Mouse (Mus musculus) forebrain, embryonic 12.5 days (tissue): ENCODE measurements around the gene Grm4. TPM values are rescaled to one million over a fixed set of nuclear protein-coding genes. Genes with fewer than 3 reads are reported as not detected.
A peak's percentile ranks its signal among the peaks of the same experiment; 100 is the strongest.

Experiments
- ATAC-seq: fragments of 200-750 bp; cut with Nextera tagmentation; 2 replicates; pipeline ENCODE4 v1.8.0; 2017; ENCODE audit warnings: moderate TSS enrichment; ENCODE audit not compliant: low FRiP score
- H3K27ac ChIP-seq: fragments of 300-500 bp; sonication (generic); 2 replicates; pipeline ENCODE4 v1.5.1; 2016; ENCODE audit warnings: mild to moderate bottlenecking
- H3K27me3 ChIP-seq: fragments of 300-500 bp; sonication (generic); 2 replicates; pipeline ENCODE4 v1.6.1; 2016; ENCODE audit warnings: mild to moderate bottlenecking
- H3K36me3 ChIP-seq: fragments of 300-500 bp; sonication (generic); replicated peaks from 2 replicates; pipeline ENCODE4 v1.6.1; 2016; ENCODE audit warnings: mild to moderate bottlenecking
- H3K4me1 ChIP-seq: fragments of 300-500 bp; sonication (generic); 2 replicates; pipeline ENCODE4 v1.6.1; 2016
- H3K4me2 ChIP-seq: fragments of 300-500 bp; sonication (generic); 2 replicates; pipeline ENCODE4 v1.6.1; 2016; ENCODE audit warnings: mild to moderate bottlenecking, moderate library complexity
- H3K4me3 ChIP-seq: fragments of 300-500 bp; sonication (generic); replicated peaks from 2 replicates; pipeline ENCODE4 v1.5.1; 2016; ENCODE audit warnings: mild to moderate bottlenecking
- H3K9ac ChIP-seq: fragments of 300-500 bp; sonication (generic); 2 replicates; pipeline ENCODE4 v1.6.1; 2016; ENCODE audit warnings: mild to moderate bottlenecking
- H3K9me3 ChIP-seq: fragments of 300-500 bp; sonication (generic); 2 replicates; pipeline ENCODE4 v1.6.1; 2016
- WGBS: fragments of 180-500 bp; shearing (Covaris S2); methylation state at CpG from one replicate; pipeline ENCODE4 v1.1.7; 2016; 5-methylcytosine and 5-hydroxymethylcytosine counted together
- polyA plus RNA-seq: library from polyadenylated mRNA; unstranded; fragments of >200 nt; fragmentation: Nextera tagmentation; extraction: Ambion mirVana; gene quantifications from 2 replicates; pipeline ENCODE4 v1.2.1, GENCODE M21; 2016

Grm4 gene
- polyA plus RNA-seq, result 2.4 TPM in 2 replicates

DNA sequence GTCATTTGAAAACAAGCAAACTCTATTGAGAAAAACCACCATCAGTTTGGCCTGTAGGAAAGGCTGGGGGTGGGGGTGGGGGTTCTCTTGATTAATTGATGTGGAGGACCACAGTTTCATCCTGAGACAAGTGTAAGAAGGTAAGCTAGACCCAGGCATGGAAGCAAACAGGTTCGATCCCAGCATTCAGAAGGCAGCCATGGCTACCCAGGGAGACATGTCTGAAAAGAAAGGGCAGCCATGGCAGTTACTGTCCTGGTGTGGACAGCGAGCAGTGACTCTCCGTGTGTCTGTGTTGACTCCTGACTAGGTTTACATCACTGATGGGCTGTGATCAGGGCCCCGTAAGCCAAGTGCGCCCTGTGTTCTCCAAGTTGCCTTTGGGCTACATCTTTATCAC, at the start of gene Grm4:
Grm4 (minus strand) TSS at position 101 of the 400 bp plus-strand sequence.
- Histone ChIP-seq H3K27me3 (peaks cover 62% of the 10 kb centered on the region), H3K4me2 (peak within 1 kb of the TSS; percentile 34), H3K36me3 (no peaks in the 10 kb centered on the region), H3K9me3 (no peaks in the 10 kb centered on the region), H3K4me3 (0 out of 2 replicates have a peak within 1 kb of the TSS, but pooled peaks have one; percentile 5), H3K27ac (no peak within 1 kb of the TSS), H3K4me1 (peaks cover 30% of the 10 kb centered on the region), H3K9ac (no peak within 1 kb of the TSS)
- no peak for ATAC-seq
- WGBS, result 85% methylated on average over 5 of the region's 5 CpGs

DNA sequence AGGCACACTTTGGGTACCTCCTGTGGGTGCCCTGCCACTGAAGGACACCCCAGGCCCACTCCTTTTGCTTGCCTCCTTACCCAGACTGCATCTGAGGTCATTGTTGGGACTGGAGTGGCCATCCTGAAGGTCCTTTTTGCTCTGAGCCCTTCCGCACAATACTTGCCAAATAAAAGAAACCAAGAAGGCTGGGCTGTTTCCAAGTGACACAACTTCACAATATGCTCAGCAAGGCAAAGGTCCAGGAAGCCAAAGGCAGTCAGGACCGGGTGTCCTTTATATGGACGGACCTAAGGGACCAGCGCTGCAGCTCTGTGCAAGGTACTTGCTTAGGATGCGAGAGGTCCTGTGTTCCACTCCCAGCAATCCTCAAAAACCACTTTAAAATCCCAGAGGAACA, 47.0 kb upstream of the Grm4 start:
- H3K4me3 ChIP-seq, result no peak overlapping the region
- H3K27ac ChIP-seq, result no peak overlapping the region
- 91% methylated on average over 5 of the region's 5 CpGs for WGBS
- ATAC-seq, result no peak
- peaks cover 5% of the 10 kb centered on the region; the same call in 1 of the 2 replicates for H3K27me3 ChIP-seq
- H3K36me3 ChIP-seq, result peaks cover 3% of the 10 kb centered on the region; the same call in 1 of the 2 replicates
- H3K9ac ChIP-seq, result no peak overlapping the region
- no peak overlapping the region for H3K4me2 ChIP-seq
- peaks cover 29% of the 10 kb centered on the region for H3K4me1 ChIP-seq
- H3K9me3 ChIP-seq, result no peaks in the 10 kb centered on the region

DNA sequence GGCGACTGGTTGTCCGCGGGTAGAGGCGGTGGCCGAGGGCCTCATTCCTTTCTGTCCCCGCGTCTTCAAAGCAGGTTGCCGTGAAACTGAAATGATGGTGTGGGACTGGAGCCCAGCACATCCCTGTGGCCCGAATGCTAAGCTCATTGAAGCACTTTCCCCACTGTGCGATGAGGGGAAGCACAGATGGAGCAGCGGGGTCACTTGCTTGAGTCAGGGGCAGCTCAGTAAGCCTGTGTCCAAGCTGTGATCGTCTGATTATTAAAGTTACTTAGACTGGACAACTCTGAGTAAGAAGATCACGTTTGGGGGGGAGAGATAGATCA, 44.7 kb upstream of the Grm4 start:
- Histone ChIP-seq H3K4me2 (peak overlapping the region; percentile 91), H3K27me3 (peaks cover 5% of the 10 kb centered on the region; the same call in 1 of the 2 replicates), H3K36me3 (peaks cover 11% of the 10 kb centered on the region), H3K9ac (peak overlapping the region; percentile 60), H3K4me3 (peak overlapping the region; percentile 58), H3K9me3 (no peaks in the 10 kb centered on the region), H3K4me1 (peaks cover 34% of the 10 kb centered on the region), H3K27ac (0 out of 2 replicates have a peak overlapping the region, but pooled peaks have one; percentile 25)
- WGBS, result under 1% methylated on average over 13 of the region's 13 CpGs
- ATAC-seq, result no peak

DNA sequence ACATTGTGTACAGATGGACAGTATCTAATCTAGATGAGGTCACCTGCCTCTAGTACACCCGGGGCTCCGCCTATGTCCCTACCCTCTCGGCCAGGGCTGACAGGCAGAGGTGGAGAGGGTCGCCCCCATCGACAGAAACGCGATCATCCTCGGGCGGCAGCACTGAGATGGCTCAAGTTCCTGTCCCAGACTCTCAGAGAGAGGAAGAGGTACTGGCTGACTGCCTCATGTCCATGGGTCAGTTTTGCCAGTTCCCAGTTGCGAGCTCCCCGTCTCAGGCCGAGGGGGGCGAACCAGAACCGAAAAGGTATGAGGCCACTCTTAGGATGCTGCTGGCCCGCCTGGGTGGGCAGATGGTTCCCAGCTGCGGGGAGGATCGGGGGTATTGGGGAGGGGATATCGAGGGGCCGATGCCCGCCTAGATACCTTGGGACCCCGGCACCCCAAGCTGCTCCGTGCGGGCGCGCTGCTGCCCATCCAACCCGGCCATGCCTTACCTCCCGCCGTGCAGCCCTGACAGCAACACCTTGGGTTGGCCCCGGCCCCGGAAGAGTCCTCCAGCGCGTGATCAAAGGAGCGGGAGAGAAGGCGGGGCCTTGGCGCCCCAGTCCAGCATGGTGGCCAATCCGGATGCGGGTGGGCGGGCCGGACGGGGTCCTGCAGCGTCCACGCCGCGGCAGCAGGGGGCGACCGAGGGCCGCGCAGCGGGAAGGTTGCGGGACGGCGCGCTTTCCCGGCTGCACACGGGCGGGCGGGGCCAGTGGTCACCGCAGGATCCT, 44.1 kb upstream of the Grm4 start, which contains the start of gene AI413582:
AI413582 (minus strand) TSS at position 594 of the 779 bp plus-strand sequence.
- Histone ChIP-seq H3K9me3 (no peaks in the 10 kb centered on the region), H3K4me1 (peaks cover 35% of the 10 kb centered on the region), H3K27ac (0 out of 2 replicates have a peak within 1 kb of the TSS, but pooled peaks have one; percentile 39), H3K9ac (peak within 1 kb of the TSS; percentile 65), H3K4me2 (peak within 1 kb of the TSS; percentile 91), H3K27me3 (peaks cover 5% of the 10 kb centered on the region; the same call in 1 of the 2 replicates), H3K4me3 (peak within 1 kb of the TSS; percentile 58), H3K36me3 (peaks cover 14% of the 10 kb centered on the region)
- under 1% methylated on average over 58 of the region's 58 CpGs for WGBS
- ATAC-seq, result peak; percentile 95

GRCm38 (mm10) chr17:27564391-27565162, 43.4 kb upstream of the Grm4 start:
- 11% methylated on average over 20 of the region's 20 CpGs for WGBS
- peak overlapping the region; percentile 58 for H3K4me3 ChIP-seq
- H3K4me1 ChIP-seq, result peaks cover 42% of the 10 kb centered on the region
- H3K9me3 ChIP-seq, result no peaks in the 10 kb centered on the region
- peak overlapping the region; percentile 91 for H3K4me2 ChIP-seq
- peak overlapping the region; percentile 65 for H3K9ac ChIP-seq
- no peak overlapping the region for H3K27ac ChIP-seq
- no peak for ATAC-seq
- peaks cover 14% of the 10 kb centered on the region for H3K36me3 ChIP-seq
- peaks cover 5% of the 10 kb centered on the region; the same call in 1 of the 2 replicates for H3K27me3 ChIP-seq

- H3K4me1 ChIP-seq, result peaks cover 50% of the 10 kb centered on the region
- no peak overlapping the region for H3K27ac ChIP-seq
- H3K4me3 ChIP-seq, result no peak overlapping the region
- 51% methylated on average over 7 of the region's 7 CpGs for WGBS
- H3K9ac ChIP-seq, result no peak overlapping the region
- no peak for ATAC-seq
- H3K27me3 ChIP-seq, result peaks cover 5% of the 10 kb centered on the region; the same call in 1 of the 2 replicates
- no peaks in the 10 kb centered on the region for H3K9me3 ChIP-seq
- 0 out of 2 replicates have a peak overlapping the region, but pooled peaks have one; percentile 91 for H3K4me2 ChIP-seq
- H3K36me3 ChIP-seq, result peaks cover 14% of the 10 kb centered on the region
These were observed 42.6 kb upstream of the Grm4 start for GRCm38 (mm10) chr17:27563771-27564244.

DNA sequence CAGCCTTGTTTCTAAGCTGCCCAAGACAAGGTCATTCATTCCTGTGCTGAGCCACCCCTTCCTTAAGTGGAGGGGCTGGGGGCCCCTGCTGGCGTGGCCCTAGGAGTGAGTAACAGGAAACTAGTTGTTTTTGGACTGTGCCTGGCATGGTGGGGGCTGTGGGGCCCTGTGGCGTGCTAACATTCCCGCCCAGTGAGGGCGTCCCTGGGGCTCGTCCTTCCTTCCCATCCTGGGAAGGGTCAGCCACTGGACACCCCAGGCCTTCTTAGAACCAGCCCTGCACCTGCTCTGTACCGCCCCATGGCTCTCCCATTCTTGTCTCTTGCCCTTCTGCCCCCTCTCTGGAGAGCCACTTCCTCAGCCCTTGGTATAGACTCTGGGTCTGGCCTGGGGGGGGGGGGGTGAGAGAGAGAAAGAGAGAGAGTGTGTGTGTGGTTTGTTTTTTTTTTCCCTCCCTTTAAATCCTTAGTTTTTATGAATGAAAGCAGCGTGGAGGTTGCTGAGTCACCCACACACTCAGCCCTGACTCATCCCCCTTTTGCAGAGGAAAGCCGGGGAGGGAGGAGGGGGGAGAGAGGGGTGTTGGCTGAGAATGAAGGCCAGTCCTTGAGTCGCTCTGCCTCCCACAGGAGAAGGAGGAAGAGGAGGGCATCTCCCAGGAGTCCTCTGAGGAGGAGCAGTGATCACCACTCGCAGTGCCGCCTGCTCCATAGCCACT, 40.8 kb upstream of the Grm4 start:
- no peak overlapping the region for H3K27ac ChIP-seq
- H3K9me3 ChIP-seq, result no peaks in the 10 kb centered on the region
- no peak overlapping the region for H3K9ac ChIP-seq
- 55% methylated on average over 10 of the region's 11 CpGs for WGBS
- no peak for ATAC-seq
- H3K27me3 ChIP-seq, result peaks cover 3% of the 10 kb centered on the region; the same call in 1 of the 2 replicates
- no peak overlapping the region for H3K4me2 ChIP-seq
- peaks cover 14% of the 10 kb centered on the region for H3K36me3 ChIP-seq
- no peak overlapping the region for H3K4me3 ChIP-seq
- H3K4me1 ChIP-seq, result peaks cover 66% of the 10 kb centered on the region

DNA sequence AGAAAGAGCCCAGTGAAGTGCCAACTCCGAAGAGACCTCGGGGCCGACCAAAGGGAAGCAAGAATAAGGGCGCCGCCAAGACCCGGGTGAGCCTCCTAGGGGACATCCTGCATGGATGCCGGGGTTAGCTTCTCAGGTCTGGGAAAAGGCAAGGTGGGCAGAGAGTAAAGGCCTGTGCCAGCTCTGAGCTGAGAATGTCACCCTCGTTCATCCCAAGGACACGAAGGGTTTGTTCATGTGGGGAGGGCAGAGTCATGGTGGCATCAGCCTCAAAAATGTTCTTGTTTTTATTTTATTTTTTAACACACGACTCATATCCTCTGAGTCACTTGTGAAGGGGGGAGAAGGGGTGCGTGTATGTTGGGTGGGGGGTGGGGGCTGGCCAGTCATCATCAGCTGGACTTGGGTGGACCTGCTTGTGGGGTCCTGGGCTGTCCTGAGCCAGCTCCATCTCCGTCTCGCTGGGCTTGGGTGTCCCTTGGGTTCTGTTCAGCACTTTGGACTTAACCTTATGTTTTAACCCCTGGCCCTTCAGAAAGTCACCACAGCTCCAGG, 39.8 kb upstream of the Grm4 start:
- Histone ChIP-seq H3K4me1 (peaks cover 61% of the 10 kb centered on the region), H3K36me3 (peaks cover 14% of the 10 kb centered on the region), H3K27me3 (no peaks in the 10 kb centered on the region), H3K9ac (no peak overlapping the region), H3K4me3 (no peak overlapping the region), H3K4me2 (no peak overlapping the region), H3K27ac (no peak overlapping the region), H3K9me3 (no peaks in the 10 kb centered on the region)
- ATAC-seq, result no peak
- WGBS, result 87% methylated on average over 13 of the region's 13 CpGs

DNA sequence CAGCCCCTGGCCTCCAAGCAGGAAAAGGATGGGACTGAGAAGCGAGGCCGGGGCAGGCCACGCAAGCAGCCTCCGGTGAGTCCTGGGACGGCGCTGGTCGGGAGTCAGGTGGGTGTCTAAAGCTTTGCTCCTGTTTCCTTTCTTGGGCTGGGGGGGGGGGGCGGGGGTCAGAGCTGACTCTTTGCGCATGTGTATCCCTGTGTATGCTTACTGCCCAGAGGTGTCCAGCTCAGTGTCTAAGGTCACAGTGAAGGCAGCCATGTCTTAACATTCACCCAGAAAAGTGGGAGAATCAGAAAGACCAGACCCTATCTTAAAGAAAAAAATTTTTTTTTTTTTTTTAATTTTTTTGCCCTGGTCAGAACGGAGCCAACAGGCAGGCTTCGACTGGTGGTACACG, 38.4 kb upstream of the Grm4 start:
- Histone ChIP-seq H3K27ac (no peak overlapping the region), H3K4me2 (no peak overlapping the region)
- no peak for ATAC-seq

GRCm38 (mm10) chr17:27558845-27559244, 37.6 kb upstream of the Grm4 start:
- H3K9me3 ChIP-seq, result no peaks in the 10 kb centered on the region
- 0 out of 2 replicates have a peak overlapping the region, but pooled peaks have one; percentile 40 for H3K9ac ChIP-seq
- H3K4me1 ChIP-seq, result peaks cover 56% of the 10 kb centered on the region
- H3K36me3 ChIP-seq, result peaks cover 14% of the 10 kb centered on the region
- H3K27ac ChIP-seq, result 0 out of 2 replicates have a peak overlapping the region, but pooled peaks have one; percentile 21
- peak overlapping the region; percentile 72 for H3K4me3 ChIP-seq
- H3K4me2 ChIP-seq, result peak overlapping the region; percentile 89
- WGBS, result 3% methylated on average over 5 of the region's 5 CpGs
- H3K27me3 ChIP-seq, result peaks cover under 1% of the 10 kb centered on the region
- ATAC-seq, result no peak

More for the DNA sequence above, 38.4 kb upstream of the Grm4 start:
- Histone ChIP-seq H3K4me3 (no peak overlapping the region), H3K27me3 (no peaks in the 10 kb centered on the region; the same call in 1 of the 2 replicates), H3K9me3 (no peaks in the 10 kb centered on the region), H3K9ac (no peak overlapping the region), H3K36me3 (peaks cover 14% of the 10 kb centered on the region), H3K4me1 (peaks cover 63% of the 10 kb centered on the region)
- WGBS, result 74% methylated on average over 12 of the region's 12 CpGs

GRCm38 (mm10) chr17:27557927-27558661, 36.9 kb upstream of the Grm4 start:
- Histone ChIP-seq H3K4me2 (peak overlapping the region; percentile 89), H3K27ac (peak overlapping the region; percentile 98), H3K9me3 (no peaks in the 10 kb centered on the region), H3K4me3 (peak overlapping the region; percentile 72), H3K4me1 (peaks cover 53% of the 10 kb centered on the region), H3K27me3 (peaks cover 4% of the 10 kb centered on the region), H3K36me3 (peaks cover 14% of the 10 kb centered on the region), H3K9ac (peak overlapping the region; percentile 96)
- WGBS, result under 1% methylated on average over 14 of the region's 14 CpGs
- no peak for ATAC-seq
